Mouse (Mus musculus) frontal cortex, adult 2 months (tissue): Measurements from ENCODE around the gene Tcf12. TPM values are rescaled to one million over a fixed set of nuclear protein-coding genes. Genes with fewer than 3 reads are reported as not detected.

Experiments
- DNase-seq, 2 experiments: peaks; one replicate each; pipeline ENCODE4 v3.0.0; 2022; ENCODE audit warnings: low spot score in 1 of 2; ENCODE audit errors: extremely low spot score in 1 of 2
- polyA plus RNA-seq: library from polyadenylated mRNA; depleted of rRNA; stranded (reverse); fragments of >200 nt; gene quantifications from 2 replicates; pipeline ENCODE4 v1.2.3, GENCODE M21; 2012; rRNA removed

The Tcf12 gene
- polyA plus RNA-seq, 1 experiment = 46.0 TPM

DNA sequence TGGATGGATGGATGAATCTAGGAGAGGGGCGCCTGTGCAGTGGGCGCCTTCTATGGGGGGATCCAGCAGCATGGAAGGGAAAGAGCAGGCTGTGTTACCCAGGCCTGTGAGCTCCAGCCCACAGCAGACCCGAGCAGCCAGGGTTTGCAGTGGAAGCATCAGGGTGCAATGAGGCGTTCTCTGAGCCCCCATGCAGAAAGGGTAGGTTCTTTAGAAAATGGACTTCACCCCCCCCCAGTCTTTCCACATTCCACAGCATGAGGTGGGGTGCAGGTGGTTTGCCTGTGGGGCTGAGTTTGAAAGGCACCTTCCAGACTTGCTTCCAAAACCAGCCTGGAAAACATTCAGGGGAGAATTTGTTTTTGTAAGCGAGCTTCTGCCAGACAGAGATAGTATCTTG lies 300.3 kb downstream of the Tcf12 start:
- DNase-seq = no peak

- DNase-seq = no peak
Measured at GRCm38 (mm10) chr9:71810723-71811122, 300.9 kb downstream of the Tcf12 start.

DNA sequence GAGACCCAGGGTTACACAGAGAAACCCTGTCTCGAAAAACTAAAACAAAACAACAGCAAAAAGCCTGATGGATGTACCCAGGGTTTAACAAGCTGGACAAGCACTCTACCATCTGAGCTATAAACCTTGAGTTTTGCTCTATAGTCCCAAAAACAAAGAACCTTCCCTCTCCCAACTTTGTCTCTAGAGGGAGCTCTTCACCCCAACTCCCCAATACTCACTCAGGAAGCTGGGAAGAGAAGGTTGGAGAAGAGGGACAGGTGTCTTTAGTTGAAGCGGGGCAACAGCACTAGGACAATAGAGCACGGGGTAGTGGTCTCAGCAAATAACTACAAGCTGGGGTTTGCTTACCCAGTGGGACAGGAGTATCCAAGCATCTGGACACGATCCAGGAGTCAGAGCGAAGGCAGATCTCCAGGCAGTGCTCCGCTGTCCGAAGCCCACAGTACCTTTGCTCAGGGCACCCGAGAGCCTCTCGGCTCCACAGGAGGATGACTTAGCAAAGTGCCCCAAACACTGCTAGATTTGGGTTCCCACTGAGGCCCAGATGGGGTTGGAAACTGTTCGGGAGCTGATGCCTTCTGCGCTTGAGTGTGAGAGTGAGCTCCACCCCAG lies 302.9 kb downstream of the Tcf12 start:
- peak in 1 of 2 experiments; percentile 35 for DNase-seq

- no peak for DNase-seq
Measured at GRCm38 (mm10) chr9:71807801-71808200, 303.9 kb downstream of the Tcf12 start.

GRCm38 (mm10) chr9:71806422-71806805 lies 305.3 kb downstream of the Tcf12 start:
- peak; percentile 38 to 87 for DNase-seq

GRCm38 (mm10) chr9:71805646-71806421 lies 305.8 kb downstream of the Tcf12 start:
- no peak for DNase-seq

DNA sequence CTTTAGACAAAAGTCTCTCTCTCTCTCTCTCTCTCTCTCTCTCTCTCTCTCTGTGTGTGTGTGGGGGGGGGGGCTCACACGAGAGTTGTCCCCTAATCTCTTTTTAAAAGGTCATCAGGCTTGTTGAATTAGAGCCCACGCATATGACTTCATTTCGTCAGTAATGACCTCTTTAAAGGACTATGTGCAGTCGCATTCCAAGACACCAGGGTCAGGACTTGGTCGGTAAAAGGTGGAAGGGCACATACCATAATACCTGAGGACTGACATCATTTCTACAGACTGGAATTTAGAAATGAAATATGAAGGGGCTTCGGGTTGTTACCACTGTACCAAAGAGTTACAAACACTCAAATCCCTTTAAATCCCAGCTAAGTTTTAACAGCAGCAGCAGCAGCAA lies 307.6 kb downstream of the Tcf12 start:
- DNase-seq = no peak

DNA sequence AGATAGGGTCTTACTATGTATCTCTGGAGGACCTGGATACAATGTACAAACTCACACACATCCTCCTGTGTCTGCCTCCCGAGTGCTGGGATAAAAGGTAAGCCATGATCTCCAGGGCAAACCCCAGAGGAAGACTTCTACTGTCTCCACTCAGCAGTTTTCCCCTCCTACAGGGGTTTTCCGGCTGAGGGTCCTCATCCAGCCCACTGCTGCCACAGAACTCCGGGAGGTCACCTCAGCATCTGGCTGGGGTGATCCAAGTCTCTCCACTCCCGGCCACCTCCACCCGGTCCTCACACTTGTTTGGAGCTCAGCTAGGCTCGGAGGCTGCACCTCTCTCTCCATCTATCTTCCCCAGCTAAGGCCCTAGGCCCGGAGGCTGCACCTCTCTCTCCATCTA lies 308.4 kb downstream of the Tcf12 start:
- DNase-seq = no peak

GRCm38 (mm10) chr9:71799598-71799997 lies 312.1 kb downstream of the Tcf12 start:
- no peak for DNase-seq

DNA sequence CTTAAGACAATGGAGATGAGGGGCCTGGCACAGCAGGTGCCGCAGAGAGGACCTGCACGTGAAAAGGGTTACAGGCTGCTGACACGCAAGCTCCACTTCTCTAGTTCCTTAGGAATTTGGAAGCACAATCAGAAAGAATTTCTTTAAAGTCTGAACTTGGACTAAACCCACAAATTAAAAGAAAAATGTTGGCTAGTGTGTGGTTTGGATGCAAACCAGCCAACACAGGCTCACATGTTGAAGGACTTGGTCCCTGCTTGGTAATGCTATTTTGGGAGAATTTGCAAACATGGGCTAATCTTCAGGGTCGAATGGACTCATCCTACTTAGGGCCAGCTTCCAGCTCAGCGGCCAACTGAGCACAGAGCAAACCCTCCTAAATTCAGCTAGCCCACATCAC lies 313.5 kb downstream of the Tcf12 start:
- no peak for DNase-seq

Other genes with a start within 250 kb of the Tcf12 start
- gene Zfp280d, start 163.0 kb upstream of the Tcf12 start, polyA plus RNA-seq = 53.9 and 65.6 TPM in 2 replicates